Mouse (Mus musculus) cortical plate, adult 2 months (tissue): ENCODE data around the gene Thrap3.

Source experiments
- CTCF ChIP-seq: fragments of 200-500 bp; IDR thresholded peaks from 2 replicates; pipeline ENCODE4 v1.5.1; 2011; ENCODE audit warnings: mild to moderate bottlenecking, control low read depth, low read length; ENCODE audit not compliant: insufficient read depth; ENCODE audit errors: extremely low read depth
- POLR2A ChIP-seq: fragments of 200-500 bp; IDR thresholded peaks from 2 replicates; pipeline ENCODE4 v1.6.1; 2011; ENCODE audit warnings: mild to moderate bottlenecking, low read length, control low read depth; ENCODE audit not compliant: insufficient read depth; ENCODE audit errors: extremely low read depth

DNA sequence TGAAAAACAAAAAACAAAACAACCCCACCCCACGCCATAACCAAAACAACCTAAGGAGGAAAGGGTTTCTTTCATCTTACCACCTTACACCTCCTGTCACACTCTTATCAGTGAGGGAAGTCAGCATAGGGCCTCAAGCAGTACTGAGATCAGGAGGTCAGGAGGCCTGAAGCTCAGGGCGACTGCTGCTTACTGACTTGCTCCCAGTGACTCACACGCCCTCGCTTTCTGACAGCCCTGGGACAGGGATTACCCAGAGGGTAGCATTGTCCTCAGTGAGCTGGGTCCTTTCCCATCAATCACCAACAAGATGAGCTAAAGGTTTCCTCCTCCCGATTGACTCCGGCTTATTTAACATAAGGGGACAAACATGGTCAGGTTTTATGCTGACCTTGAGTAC, 4.5 kb upstream of the Thrap3 start:
- TF ChIP-seq CTCF (no peak), POLR2A (no peak)
